Mouse (Mus musculus) heart, adult 8-10 months (tissue): ENCODE measurements at regions not wholly inside any gene's neighbourhood (a gene's known extent, or its start where the extent isn't known, plus 50 kb on each side); places are given as distances from the start of the nearest gene placed in this dataset.

Experiments
- DNase-seq: peaks from one replicate; pipeline ENCODE4 v3.0.0; 2022; ENCODE audit warnings: low spot score

DNA sequence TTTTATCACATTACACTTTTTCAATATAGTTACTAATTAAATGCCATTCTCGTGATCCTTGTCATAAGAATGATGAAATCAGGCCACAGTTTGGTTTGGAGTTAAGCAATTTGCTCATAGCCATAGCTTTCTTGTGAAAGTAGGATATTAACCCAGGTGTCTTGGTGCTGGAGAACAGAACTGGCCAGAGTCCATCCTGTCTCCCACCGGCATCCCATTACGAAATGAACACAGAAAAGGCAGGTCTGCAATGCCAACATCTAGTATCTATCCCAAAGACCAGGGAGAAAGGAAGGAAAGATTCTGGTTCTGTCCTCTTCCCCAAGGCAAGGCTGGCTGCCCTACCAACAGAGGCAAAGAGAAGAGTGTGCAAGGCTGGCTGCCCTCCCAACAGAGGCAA, 61.6 kb upstream of the Avpr1a start:
- no peak for DNase-seq

DNA sequence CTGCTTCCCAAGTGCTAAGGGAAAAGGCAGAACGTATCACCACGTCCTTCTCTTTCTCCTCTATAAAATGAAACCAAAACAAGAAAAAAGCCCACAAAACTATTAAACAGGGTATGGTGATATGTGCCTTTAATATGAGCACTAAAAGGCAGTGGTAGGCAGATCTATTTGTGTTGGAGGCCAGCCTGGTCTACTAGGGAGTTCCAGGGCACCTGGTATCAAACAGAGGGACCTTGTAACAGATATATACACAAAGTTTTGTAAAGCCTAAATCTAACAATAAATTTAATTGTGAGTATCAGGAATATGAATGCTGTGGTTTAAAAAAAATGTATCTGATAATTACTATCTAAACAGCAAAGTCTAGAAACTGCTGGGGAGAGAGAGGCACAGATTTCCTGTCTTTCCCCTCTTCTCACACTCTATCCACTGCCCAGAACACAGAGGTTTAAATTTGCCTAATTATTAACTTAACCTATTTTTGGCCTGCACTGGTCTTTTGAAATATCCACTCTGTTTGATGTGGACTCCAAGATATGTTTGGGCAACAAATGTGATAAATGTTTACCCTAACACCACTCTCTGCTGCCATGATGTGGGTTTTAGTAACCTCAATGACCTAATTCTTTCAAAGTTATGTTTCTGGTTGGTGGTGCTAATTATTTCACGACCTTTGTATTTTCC, 68.5 kb upstream of the Avpr1a start:
- DNase-seq = no peak

DNA sequence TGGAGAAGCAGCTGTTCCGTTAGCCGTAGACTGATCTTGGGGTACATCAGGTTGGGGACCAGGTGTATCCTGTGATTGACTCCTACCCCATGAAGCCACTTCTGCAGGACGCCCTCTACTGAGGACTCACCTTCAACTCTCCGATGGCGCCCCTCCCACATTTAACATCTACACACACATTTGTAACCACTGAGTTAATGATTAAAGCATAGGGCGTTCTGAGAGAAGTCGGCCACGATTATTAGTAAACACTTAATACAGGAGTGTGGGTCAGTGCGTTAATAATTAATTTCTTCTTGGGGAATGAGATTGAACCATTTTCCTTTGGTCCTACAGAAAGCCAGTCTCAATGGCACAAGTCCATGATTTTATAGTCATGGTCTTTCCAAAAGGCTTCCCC, 105.0 kb upstream of the Avpr1a start:
- no peak for DNase-seq

DNA sequence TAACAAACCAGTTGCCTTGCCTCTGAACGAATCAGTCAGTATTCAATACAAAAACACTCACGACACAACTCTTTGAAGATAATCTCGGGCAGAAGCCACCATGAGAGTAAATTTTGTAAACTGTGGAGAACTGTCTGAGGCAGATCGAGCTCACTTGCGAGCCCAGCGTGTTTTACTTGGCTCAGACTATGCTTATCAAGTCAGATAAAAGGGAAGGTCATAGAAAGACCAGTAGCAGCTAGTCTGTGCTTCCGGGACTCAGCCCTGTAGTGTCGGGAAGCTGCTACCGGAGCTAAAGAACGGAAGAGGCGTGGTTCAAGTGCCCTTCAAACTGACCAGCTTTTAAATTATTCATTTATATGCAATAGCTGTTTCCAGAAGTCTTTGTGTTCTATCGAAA, 105.9 kb upstream of the Avpr1a start:
- DNase-seq = no peak

DNA sequence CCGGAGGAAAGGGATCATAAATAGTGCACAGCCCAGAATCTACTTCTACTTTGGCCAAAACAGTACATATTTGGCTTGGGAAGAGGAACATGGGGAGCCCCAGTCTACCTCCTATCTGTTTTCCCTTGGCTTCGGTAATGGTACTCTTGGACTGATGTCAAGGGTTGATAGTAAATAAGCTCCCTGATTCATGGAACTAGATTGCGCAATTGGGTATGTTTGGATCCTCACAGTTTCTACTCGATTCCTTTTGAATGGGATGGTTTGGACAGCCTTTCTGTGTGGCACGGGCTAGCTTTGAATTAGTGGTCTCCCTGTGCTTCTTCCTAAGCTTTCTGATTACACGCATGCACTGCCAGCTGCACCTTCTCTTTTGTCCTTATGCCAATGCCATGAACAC, 121.4 kb upstream of the Avpr1a start:
- DNase-seq = peak; percentile 41

DNA sequence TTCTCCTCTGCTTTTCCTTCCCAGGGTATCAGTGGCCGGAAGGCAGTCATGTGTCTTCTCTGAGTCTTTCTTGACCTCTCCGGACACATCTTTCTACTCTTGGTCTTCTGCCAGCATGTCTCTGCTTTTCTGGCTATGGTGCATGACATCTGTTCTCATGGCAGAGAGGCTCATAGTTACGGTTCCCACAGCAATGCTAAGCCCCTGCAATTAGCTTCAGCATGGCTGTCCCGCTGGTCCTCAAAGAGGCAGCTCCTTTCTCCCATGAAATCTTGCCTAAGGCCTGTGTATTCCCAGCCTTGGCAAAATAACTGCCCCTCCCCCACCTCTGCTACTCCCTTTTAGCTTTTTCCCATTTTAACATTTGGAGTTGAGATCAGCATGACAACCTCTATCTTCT, 129.4 kb upstream of the Avpr1a start:
- DNase-seq = peak; percentile 53

DNA sequence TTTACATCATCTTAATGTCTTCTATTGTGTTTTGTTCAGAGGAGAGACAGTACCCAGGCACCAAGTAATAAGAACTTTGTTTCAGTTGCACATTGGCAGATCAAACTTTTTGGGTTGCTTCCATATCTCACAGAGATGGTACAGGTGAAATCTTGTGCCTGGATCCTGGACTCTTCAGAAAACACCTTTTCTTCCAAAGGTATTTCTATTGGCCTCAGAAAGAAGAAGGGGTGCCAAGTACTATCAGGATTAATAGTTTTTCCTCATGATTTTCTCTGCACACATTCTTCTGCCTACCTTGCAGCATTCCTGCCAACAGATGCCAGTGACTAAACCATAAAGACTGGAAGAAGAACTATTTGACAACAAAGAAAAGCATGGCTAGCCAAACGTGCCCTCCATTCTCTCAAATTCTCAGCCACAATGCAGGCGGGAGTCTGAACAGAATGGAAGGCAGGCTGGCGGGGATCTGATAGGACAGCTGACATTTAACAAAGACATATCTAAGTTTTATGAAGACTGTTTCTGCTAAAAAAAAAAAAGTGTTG, 137.6 kb upstream of the Avpr1a start:
- no peak for DNase-seq

DNA sequence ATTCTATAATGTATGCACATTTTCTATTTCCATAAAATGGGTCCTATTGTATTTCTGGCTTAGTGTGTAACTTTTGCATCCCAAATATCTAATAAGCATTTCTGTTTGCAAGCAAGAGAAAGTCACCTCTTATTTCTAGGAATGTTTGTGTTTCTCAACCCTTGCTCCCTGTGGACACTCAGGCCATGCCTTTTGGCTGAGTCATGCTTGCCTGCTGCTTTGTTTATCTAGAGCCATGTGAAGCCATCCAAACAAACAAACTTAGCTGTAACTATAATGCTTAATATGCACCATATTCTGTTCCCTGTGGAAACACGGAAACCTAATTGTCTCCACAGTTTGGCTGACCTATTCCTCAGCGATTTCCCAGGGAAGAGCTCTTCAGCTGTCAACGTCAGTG, 139.6 kb upstream of the Avpr1a start:
- DNase-seq = no peak

DNA sequence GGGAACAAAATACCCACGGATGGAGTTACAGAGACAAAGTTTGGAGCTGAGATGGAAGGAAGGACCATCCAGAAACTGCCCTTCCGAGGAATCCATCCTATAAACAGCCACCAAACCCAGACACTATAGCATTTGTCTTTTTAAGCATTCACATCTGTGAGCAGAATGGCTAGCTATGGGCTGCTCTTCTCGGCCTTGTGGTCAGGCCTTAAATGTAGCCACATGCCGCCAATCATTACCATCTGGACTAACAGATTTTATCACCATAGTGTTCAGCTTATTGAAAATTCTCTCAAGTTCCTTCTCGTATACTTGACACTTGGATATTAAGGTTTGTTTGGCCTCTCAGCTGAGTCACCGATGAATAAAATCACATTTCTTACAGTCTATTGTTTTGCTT, 146.0 kb upstream of the Avpr1a start:
- no peak for DNase-seq

DNA sequence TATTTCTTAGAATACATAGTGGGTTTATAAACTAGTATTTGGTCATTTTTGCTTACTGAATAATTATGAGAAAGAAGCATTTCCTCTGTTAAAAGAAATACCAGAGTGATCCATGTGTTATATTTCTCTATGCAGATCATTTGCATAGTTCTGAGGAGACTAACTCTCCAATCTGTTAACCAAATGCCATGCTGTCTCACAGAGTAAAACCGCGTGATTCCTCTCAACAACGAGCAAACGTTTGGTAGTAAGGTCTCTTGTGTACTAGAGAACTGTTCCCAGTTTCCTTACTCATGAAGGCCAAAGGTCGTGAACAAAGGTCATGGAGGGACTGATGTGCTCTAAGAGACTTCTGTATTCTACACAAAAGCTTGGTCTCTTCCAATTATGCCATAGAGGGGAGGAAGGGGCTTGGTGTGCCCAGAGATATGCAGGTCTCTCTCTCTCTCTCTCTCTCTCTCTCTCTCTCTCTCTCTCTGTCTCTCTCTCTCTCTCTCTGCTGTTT, 152.3 kb upstream of the Avpr1a start:
- no peak for DNase-seq

DNA sequence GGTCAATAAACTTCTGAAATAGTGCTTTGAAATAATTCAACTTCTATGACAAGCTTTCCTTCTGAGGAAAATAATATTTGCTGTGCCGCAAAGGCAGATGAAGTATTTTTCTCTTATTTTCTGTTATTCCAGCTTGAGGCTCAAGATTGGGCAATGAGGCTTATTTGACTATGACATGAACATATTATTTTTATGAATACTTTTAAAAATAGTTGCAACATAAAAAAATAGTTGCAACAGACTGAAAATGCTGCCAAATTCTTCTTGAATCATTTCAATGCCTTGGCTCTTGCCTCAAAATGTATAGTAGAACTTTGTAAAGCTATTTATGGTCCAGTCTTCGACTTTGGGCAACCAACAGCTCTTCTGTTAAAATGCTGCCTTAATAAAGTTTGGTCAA, 156.7 kb upstream of the Avpr1a start:
- no peak for DNase-seq

DNA sequence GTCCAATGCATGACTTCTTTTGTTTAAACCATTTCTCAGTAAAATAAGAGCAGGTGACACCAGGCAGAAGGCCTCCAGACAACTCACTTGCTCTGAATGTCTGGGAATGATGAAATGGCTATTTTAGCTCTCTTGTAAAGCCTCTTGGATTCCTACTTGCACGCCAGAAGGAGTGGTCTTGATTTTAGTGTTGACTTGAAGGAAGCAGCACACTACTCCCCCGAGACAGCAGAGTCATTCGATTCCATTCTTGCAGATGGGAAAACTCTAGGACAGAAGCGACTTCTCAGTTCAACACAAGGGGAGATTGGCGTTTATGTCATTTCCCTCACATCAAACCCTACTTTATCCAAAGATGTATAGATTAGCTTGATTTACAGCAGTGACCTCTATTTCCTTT, 157.2 kb upstream of the Avpr1a start:
- DNase-seq = peak; percentile 39

DNA sequence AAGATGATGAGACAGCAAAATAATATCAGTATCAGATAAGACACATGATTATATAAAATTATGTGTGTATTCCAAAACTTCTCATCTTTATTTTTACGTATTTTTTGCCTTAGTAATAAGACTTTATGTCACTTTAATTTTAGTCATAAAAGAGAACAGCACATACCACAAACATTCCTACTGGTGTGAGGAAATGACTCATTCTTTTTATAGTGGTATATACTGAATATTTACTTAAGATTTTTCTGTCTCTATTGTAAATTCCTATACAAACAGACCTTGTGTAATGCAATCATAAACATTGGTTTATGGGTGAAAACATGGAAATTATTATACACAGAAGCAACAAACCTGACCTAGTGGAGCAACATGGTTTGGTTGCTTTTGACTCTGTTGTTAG, 173.4 kb upstream of the Avpr1a start:
- no peak for DNase-seq

DNA sequence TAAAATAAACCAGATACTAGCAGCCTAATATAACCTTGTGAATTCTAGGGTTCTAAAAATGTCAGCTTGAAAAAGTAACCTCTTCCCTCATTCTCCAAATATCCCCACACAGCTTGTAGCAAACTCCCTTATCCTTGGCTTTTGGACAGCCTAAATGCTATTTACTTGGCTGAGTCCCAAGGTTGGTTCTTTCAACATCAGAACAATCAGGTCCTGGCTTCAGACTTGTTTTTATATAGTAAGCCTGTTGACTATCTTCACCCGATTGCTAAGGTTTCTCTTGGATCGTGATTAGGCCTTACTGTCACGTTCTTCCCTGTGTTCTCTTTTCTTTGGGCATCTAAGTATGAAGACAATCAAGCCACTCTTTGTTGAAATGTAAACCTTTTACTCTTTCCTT, 174.1 kb upstream of the Avpr1a start:
- DNase-seq = no peak

DNA sequence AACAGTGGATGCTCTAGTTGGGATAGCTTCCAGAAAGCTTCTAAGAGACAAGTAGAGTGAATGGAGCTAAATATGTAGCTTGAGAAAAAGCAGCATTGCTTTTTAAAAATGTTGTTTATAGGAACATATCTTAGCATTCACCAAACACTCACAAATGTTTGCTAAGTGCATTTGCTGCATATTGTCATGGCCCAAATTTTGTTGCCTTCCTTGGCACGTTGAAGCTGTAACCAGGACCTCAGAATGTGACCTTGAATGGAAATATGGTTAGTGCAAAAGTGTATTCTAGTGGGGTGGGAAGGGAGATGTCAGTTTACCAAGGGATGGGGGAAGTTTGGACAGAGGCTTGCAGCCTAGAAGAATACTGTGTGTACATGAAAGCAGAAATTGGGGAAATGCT, 166.9 kb upstream of the Rxylt1 start:
- no peak for DNase-seq

DNA sequence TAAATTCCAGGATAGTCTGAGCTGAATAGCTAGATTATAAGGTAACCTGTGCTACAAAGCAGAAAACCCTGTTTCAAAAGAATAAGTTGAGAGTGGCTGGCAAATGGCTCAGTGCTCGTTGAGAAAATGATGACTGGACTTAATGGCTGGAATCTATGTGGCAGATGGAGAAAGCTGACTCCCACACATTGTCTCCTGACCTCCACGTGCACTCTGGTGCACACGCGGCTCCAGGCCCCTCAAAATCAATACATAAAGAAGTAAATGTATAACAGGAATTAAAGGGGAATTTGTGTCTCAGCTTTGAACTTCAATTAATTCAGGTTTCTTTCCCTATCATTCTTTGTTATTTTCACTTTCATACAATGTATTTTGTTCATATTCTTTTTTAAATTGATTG, 162.2 kb upstream of the Rxylt1 start:
- DNase-seq = no peak

DNA sequence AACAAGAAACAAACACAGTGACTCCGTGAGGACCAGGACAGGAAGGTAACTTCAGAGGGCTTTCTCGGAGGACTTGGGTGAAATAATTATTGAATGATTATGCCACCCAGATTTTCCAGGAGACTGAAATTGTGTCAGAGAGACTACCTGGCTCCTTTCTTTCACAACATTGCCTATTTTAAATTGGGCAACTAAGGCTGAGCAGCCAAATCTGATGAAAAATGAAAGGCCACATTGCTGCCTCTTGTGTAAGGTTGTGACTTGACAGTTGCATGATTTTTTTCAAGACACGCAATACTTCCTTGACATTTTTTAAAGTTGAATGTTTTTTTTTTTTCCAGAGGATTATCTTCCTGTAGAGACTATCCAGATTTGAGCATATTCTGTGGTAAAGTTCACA, 161.5 kb upstream of the Rxylt1 start:
- no peak for DNase-seq

DNA sequence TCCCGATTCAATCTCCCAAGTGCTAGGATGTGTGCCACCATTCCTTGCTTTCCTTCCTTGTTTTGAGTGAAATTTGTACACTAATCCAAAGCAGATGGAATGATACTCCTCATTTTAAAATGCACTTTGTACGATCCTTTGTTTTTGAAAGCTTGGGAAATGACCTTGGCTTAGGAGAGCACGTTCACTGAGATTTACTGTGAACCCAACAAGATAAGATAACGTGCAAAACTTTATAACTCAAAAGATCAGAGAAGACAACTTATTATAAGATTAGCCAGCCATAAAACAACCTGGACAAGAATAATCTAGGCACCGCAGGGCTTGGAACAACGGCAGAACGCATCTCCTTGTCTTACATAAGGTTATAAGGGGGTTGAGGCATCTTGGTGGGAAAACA, 134.6 kb upstream of the Rxylt1 start:
- DNase-seq = no peak

DNA sequence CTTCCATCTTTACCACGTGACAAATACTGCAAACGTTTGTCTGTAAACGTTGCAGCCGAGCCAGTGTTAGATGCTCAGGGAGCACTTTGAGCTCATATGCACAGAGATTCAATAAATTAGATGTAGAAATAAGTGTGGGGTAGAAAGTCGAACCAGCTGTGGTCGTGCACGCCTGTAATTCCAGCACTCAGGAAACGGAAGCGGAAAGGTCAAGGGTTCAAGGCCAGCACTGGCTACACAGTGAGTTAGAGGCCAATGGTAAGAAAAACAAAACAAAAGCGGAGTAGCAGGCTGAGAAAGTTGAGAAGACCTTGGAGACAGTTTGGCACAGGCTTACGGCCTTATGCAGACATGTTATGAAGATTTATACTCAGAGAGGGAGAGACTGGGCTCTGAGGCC, 133.6 kb upstream of the Rxylt1 start:
- no peak for DNase-seq

DNA sequence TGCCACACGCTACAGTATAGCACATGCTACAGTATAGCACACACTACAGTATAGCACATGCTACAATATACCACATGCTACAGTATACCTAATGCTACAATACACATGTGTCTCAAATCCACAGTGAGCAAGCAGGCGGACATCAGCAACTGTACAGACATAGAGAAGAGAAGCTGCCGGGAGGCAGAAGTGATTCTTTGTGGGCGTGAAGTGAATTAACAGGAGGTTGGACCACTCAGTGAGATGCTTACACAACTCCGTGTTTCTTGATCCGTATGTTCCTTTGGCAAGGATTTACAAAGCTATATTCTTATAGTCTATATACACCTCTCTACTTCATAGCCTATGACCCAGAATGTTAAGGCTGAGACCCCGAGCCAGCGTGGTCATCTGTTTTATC, 128.5 kb upstream of the Rxylt1 start:
- no peak for DNase-seq

DNA sequence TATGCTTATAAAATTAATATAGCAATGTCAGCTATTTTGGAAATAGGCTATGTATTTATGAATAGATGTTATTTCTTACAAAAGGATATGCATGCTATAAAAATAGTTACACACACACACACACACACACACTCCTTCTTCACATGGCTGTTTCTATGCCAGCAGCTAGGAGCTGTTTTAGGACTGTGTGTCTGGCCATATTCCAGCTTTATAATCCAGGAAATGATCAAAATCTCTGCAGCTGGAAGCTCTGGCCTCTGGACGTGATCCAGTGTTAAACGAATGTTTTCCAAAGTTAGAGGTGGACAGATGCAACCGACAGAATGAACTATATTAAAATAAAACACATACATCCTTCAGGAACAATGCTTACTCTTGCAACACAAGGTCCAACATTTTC, 125.9 kb upstream of the Rxylt1 start:
- no peak for DNase-seq

DNA sequence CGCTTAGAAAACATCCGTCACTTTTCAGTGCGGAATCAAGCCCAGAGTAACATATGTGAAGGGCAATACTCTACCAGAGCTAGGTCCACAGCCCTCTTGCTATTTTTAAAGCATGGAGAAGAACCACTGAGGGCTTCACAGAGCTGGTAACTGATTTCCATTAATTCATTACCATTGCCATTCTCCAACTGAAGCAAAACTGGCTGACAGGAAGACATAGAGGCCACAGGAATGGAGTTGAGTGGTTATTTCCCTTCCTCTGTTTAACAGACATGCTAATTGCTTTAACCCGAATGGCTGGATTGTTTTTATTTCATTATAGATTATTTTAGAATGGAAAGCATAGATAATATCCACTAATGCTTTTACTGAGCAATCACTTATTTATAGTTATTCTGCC, 120.4 kb upstream of the Rxylt1 start:
- DNase-seq = no peak

DNA sequence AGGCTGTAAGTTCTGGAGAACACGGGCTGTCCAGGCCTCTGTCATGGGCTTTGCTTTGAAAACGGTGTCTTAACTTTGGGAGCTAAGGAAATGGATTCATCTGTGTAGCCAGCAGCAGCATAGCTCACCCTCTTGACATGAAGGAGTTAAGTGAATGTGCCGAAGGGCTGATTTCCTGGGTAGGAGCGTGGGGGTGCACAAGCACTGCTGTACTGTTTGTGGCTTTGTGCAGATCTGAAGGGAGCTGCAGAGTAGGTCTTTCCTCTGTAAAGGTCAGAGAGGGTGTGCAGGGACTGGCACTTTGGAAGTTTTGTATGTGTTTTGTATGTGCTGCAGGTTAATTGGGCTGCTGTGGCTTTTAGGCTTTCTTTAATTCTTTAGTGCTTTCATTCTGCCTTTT, 102.6 kb upstream of the Rxylt1 start:
- DNase-seq = no peak

DNA sequence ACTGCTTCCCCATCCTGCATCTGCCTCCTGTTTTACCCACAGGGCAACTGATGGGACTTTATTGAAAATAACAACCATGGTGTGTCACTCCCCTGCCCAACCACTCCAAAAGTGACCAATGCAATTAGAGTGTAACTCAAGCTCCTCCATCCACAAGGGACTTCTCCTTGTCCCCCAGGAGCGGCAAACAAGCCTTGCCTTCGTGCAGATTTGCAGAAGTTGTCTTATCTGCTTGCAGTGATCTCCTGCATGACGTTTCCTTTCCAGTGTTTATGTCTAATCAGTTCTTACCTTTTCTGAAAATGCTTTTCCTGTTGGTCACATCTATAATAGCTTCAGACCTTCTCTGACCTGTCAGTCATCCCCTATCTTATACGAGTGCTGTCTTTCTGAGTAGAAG, 100.5 kb upstream of the Rxylt1 start:
- DNase-seq = no peak
